Mouse (Mus musculus) hindbrain, embryonic 15.5 days (tissue): Measurements from ENCODE around the gene Wwox. TPM values are rescaled to one million over a fixed set of nuclear protein-coding genes. Genes with fewer than 3 reads are reported as not detected.

Experiments
- ATAC-seq: fragments of 200-750 bp; cut with Nextera tagmentation; 2 replicates; pipeline ENCODE4 v1.8.0; 2017; ENCODE audit warnings: low read depth, moderate number of reproducible peaks, moderate TSS enrichment; ENCODE audit not compliant: low FRiP score
- H3K27ac ChIP-seq: fragments of 300-500 bp; sonication (generic); replicated peaks from 2 replicates; pipeline ENCODE4 v1.5.1; 2015; ENCODE audit warnings: mild to moderate bottlenecking, inconsistent platforms
- H3K27me3 ChIP-seq: fragments of 300-500 bp; sonication (generic); 2 replicates; pipeline ENCODE4 v1.6.1; 2015; ENCODE audit warnings: control low read depth, inconsistent platforms
- H3K36me3 ChIP-seq: fragments of 300-500 bp; sonication (generic); 2 replicates; pipeline ENCODE4 v1.6.1; 2015; ENCODE audit warnings: control low read depth, inconsistent platforms
- H3K4me1 ChIP-seq: fragments of 300-500 bp; sonication (generic); replicated peaks from 2 replicates; pipeline ENCODE4 v1.6.1; 2015; ENCODE audit warnings: control low read depth, inconsistent platforms
- H3K4me2 ChIP-seq: fragments of 300-500 bp; sonication (generic); 2 replicates; pipeline ENCODE4 v1.6.1; 2015; ENCODE audit warnings: moderate library complexity, mild to moderate bottlenecking, inconsistent platforms
- H3K4me3 ChIP-seq: fragments of 300-500 bp; sonication (generic); 2 replicates; pipeline ENCODE4 v1.5.1; 2015; ENCODE audit warnings: mild to moderate bottlenecking, inconsistent platforms
- H3K9ac ChIP-seq: fragments of 300-500 bp; sonication (generic); 2 replicates; pipeline ENCODE4 v1.6.1; 2015; ENCODE audit warnings: inconsistent platforms
- H3K9me3 ChIP-seq: fragments of 300-500 bp; sonication (generic); 2 replicates; pipeline ENCODE4 v1.6.1; 2016; ENCODE audit warnings: control low read depth, inconsistent platforms
- WGBS: fragments of 180-500 bp; shearing (Covaris S2); methylation state at CpG from one replicate; pipeline ENCODE4 v1.1.7; 2015; 5-methylcytosine and 5-hydroxymethylcytosine counted together
- polyA plus RNA-seq: library from polyadenylated mRNA; unstranded; fragments of >200 nt; fragmentation: Nextera tagmentation; extraction: Ambion mirVana; gene quantifications from 2 replicates; pipeline ENCODE4 v1.2.1, GENCODE M21; 2015

Wwox gene
- polyA plus RNA-seq, 1 experiment from 2014 or later, result 13.9 TPM

DNA sequence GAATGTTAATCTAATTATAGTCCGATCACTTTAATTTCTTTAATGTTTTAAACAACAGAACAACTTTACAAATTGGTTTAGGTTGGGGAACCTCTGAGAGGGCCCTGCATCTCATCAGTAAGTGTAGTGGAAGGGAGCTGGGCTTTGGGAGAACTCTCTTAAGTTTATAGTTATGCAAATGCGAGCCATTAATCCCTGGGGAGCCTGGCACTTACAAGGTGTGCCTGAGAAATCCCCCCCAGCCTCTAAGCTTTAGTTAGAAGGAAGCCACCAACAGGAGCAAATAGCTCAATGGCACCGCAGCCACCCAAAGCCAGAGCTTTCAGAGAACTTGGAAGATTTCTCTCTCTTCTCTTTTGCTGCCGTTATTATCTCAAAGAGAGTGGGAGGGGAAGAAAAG, 759.7 kb downstream of the Wwox start:
- no peak overlapping the region for H3K4me3 ChIP-seq
- no peaks in the 10 kb centered on the region for H3K36me3 ChIP-seq
- 15% methylated on average over 4 of the region's 4 CpGs for WGBS
- H3K27ac ChIP-seq, result no peak overlapping the region
- H3K9me3 ChIP-seq, result no peaks in the 10 kb centered on the region
- peaks cover 18% of the 10 kb centered on the region; the same call in 1 of the 2 replicates for H3K27me3 ChIP-seq
- peaks cover 8% of the 10 kb centered on the region; the same call in 1 of the 2 replicates for H3K4me1 ChIP-seq
- H3K9ac ChIP-seq, result no peak overlapping the region
- H3K4me2 ChIP-seq, result no peak overlapping the region
- ATAC-seq, result no peak

DNA sequence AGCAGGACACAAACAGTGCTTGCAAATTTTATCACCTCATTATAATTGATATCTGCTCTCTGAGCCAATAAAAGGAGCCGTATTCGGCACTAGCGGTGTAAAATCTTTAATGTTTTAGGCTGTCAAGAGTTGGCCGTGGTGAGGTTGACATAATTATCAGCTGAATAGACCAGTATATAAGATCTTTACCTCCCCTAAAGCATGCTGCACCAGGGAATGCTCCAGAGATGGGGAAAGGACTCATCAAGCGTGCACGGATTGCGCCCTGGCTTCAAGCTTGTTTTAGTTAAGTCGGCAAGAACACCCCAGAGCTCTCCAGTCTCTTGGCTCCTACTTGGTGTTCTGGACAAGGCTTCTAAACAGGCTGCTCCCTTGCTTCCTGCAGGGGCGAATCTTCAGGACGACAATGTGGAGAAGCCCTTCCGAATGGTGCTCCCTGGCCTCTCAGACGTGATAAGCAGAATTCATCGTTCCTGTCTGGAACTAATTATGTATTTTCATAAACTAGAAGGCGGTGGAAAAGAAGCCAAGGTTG, 760.2 kb downstream of the Wwox start:
- WGBS, result 19% methylated on average over 14 of the region's 14 CpGs
- no peak overlapping the region for H3K4me2 ChIP-seq
- no peaks in the 10 kb centered on the region for H3K9me3 ChIP-seq
- H3K36me3 ChIP-seq, result no peaks in the 10 kb centered on the region
- no peak for ATAC-seq
- no peak overlapping the region for H3K4me3 ChIP-seq
- H3K4me1 ChIP-seq, result peaks cover 8% of the 10 kb centered on the region; the same call in 1 of the 2 replicates
- H3K27me3 ChIP-seq, result peaks cover 18% of the 10 kb centered on the region; the same call in 1 of the 2 replicates
- H3K9ac ChIP-seq, result no peak overlapping the region
- no peak overlapping the region for H3K27ac ChIP-seq

DNA sequence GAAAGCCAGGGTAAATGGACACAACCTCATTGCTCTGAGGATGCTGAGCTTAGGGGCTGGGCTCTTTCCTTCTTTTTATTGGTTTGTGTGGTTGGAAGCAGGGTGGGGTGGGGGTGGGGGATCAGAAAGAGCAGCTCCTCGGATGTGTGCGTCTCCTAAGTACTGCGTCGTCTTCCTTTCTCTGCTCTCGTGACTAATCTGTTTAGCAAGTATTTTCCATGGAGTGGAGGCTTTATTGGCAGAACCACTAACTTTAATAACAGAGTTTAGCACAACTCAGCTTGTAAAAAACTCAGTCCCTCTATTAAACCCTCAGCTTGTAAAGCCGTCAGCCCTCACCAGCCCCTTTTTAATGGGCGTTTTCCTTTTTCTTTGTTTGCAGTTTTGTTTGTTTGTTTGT, 762.3 kb downstream of the Wwox start:
- H3K4me2 ChIP-seq, result no peak overlapping the region
- H3K4me1 ChIP-seq, result peaks cover 8% of the 10 kb centered on the region; the same call in 1 of the 2 replicates
- no peaks in the 10 kb centered on the region for H3K36me3 ChIP-seq
- H3K9ac ChIP-seq, result no peak overlapping the region
- no peak for ATAC-seq
- H3K27ac ChIP-seq, result no peak overlapping the region
- no peak overlapping the region for H3K4me3 ChIP-seq
- no peaks in the 10 kb centered on the region for H3K9me3 ChIP-seq
- peaks cover 18% of the 10 kb centered on the region; the same call in 1 of the 2 replicates for H3K27me3 ChIP-seq
- WGBS, result 48% methylated on average over 7 of the region's 7 CpGs

GRCm38 (mm10) chr8:115207480-115207879, 768.0 kb downstream of the Wwox start:
- no peaks in the 10 kb centered on the region for H3K9me3 ChIP-seq
- no peaks in the 10 kb centered on the region for H3K36me3 ChIP-seq
- H3K4me1 ChIP-seq, result peaks cover 6% of the 10 kb centered on the region; the same call in 1 of the 2 replicates
- no peak overlapping the region for H3K4me3 ChIP-seq
- no peak overlapping the region for H3K27ac ChIP-seq
- H3K4me2 ChIP-seq, result no peak overlapping the region
- no peak overlapping the region for H3K9ac ChIP-seq
- 88% methylated on average over 11 of the region's 11 CpGs for WGBS
- no peak for ATAC-seq
- peaks cover 3% of the 10 kb centered on the region; the same call in 1 of the 2 replicates for H3K27me3 ChIP-seq

- Histone ChIP-seq H3K36me3 (no peaks in the 10 kb centered on the region), H3K4me1 (peaks cover 6% of the 10 kb centered on the region; the same call in 1 of the 2 replicates), H3K4me3 (no peak overlapping the region), H3K27me3 (peaks cover 3% of the 10 kb centered on the region; the same call in 1 of the 2 replicates), H3K9me3 (no peaks in the 10 kb centered on the region), H3K4me2 (no peak overlapping the region), H3K27ac (no peak overlapping the region), H3K9ac (no peak overlapping the region)
- 37% methylated on average over 15 of the region's 15 CpGs for WGBS
- ATAC-seq, result no peak
These were observed 769.1 kb downstream of the Wwox start for GRCm38 (mm10) chr8:115208415-115209192.

GRCm38 (mm10) chr8:115210014-115210413, 770.6 kb downstream of the Wwox start:
- Histone ChIP-seq H3K4me1 (peaks cover 6% of the 10 kb centered on the region; the same call in 1 of the 2 replicates), H3K4me3 (no peak overlapping the region), H3K27me3 (no peaks in the 10 kb centered on the region; the same call in 1 of the 2 replicates), H3K9me3 (no peaks in the 10 kb centered on the region), H3K9ac (no peak overlapping the region), H3K36me3 (no peaks in the 10 kb centered on the region), H3K27ac (no peak overlapping the region), H3K4me2 (no peak overlapping the region)
- ATAC-seq, result no peak
- WGBS, result 68% methylated on average over 6 of the region's 6 CpGs

DNA sequence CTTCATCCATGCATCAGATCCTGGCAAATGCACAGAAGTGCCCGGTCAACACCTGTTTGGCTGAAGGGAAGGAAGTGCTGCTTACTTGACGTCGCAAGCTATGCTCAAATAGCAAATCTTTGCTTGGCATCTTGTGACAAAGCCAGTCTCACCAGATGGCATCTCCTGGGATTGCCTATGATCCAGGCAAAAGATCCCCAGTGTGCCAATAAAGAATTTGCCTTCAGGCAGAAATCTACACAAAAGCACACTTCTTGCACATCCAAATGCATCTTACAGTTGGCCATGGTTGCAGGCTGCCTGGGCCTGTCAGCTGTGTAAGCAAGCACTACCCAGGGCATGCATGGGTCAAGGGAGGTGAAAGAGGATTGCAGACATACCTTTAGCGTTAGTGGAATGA, 773.7 kb downstream of the Wwox start:
- no peak overlapping the region for H3K27ac ChIP-seq
- H3K4me1 ChIP-seq, result peaks cover 6% of the 10 kb centered on the region; the same call in 1 of the 2 replicates
- no peaks in the 10 kb centered on the region; the same call in 1 of the 2 replicates for H3K27me3 ChIP-seq
- WGBS, result 73% methylated on average over 4 of the region's 4 CpGs
- H3K36me3 ChIP-seq, result no peaks in the 10 kb centered on the region
- no peak overlapping the region for H3K4me3 ChIP-seq
- H3K4me2 ChIP-seq, result no peak overlapping the region
- no peak for ATAC-seq
- H3K9ac ChIP-seq, result no peak overlapping the region
- H3K9me3 ChIP-seq, result no peaks in the 10 kb centered on the region

DNA sequence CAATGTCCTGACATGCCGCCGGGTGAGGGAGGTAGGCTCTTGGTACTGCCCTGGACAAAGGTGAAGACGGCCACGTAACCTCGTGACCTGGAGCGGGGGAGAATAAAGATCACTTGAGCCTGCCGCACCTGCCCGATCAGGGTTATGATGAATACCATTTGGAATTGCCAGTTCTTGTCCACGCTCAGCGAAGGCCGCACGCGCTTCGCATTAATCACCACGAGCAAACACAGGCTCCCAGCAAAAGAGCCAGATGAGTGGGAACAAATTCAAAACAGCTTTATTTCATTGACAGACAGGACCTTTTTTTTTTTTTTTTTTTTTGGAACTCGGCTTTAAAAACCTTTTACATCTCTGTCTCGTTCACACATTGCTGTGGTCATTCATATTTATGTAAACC, 775.4 kb downstream of the Wwox start:
- 57% methylated on average over 17 of the region's 17 CpGs for WGBS

DNA sequence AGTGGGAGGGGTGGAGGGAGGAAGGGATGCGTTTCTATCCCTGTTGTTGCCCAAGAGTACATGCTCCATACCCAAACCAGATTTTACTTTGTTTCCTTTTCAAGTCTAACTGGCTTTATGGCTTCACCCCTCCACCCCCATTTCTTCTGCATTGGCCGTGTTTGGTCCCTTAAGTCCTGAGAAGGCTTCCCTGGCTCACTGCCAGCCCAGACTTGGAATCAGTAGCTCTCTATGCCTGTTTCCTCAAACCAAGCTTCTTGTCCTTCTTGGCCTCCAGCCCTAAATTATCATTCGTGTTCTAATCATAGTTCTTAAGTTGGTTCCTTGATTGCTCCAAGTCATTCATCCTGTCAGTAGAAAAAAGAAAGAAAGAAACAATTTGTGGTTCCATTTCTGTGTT, 777.3 kb downstream of the Wwox start:
- Histone ChIP-seq H3K36me3 (no peaks in the 10 kb centered on the region), H3K9ac (no peak overlapping the region), H3K4me1 (no peaks in the 10 kb centered on the region), H3K4me2 (no peak overlapping the region), H3K4me3 (no peak overlapping the region), H3K27me3 (no peaks in the 10 kb centered on the region; the same call in 1 of the 2 replicates), H3K27ac (no peak overlapping the region), H3K9me3 (no peaks in the 10 kb centered on the region)
- no peak for ATAC-seq
- 65% methylated on average over 3 of the region's 3 CpGs for WGBS

More for the DNA sequence above, 775.4 kb downstream of the Wwox start:
- no peaks in the 10 kb centered on the region for H3K4me1 ChIP-seq
- H3K27me3 ChIP-seq, result no peaks in the 10 kb centered on the region; the same call in 1 of the 2 replicates
- ATAC-seq, result no peak
- H3K9ac ChIP-seq, result no peak overlapping the region
- H3K4me2 ChIP-seq, result no peak overlapping the region
- no peaks in the 10 kb centered on the region for H3K9me3 ChIP-seq
- no peak overlapping the region for H3K4me3 ChIP-seq
- no peak overlapping the region for H3K27ac ChIP-seq
- H3K36me3 ChIP-seq, result no peaks in the 10 kb centered on the region

DNA sequence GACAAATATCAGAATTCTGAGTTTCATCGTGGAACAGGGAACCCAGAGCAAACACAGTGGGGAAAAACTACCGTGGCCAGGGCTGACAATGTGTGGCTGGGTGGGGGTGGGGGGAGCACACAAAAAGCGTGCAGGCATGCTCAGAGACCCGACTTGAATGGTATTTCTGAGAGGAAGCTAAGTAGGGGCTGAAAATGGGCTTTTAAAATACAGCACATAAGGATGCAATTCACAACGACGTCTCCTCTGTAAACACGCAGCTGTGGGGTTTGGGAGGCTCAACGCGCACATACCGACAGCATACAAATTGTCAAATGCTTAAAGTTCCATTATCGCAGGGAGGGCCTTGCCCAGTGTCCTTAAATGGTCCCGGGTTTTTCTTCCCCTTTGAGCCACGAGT, 783.1 kb downstream of the Wwox start:
- no peaks in the 10 kb centered on the region for H3K9me3 ChIP-seq
- WGBS, result 49% methylated on average over 13 of the region's 13 CpGs
- 0 out of 2 replicates have a peak, but pooled peaks cover 4% of the 10 kb centered on the region for H3K4me1 ChIP-seq
- no peak overlapping the region for H3K27ac ChIP-seq
- no peak overlapping the region for H3K4me3 ChIP-seq
- H3K4me2 ChIP-seq, result no peak overlapping the region
- H3K27me3 ChIP-seq, result no peaks in the 10 kb centered on the region
- ATAC-seq, result no peak
- no peak overlapping the region for H3K9ac ChIP-seq
- H3K36me3 ChIP-seq, result no peaks in the 10 kb centered on the region

GRCm38 (mm10) chr8:115226781-115227583, 787.5 kb downstream of the Wwox start:
- 69% methylated on average over 20 of the region's 20 CpGs for WGBS
- Histone ChIP-seq H3K4me3 (no peak overlapping the region), H3K27ac (no peak overlapping the region), H3K36me3 (no peaks in the 10 kb centered on the region), H3K4me1 (0 out of 2 replicates have a peak, but pooled peaks cover 4% of the 10 kb centered on the region), H3K4me2 (no peak overlapping the region), H3K27me3 (no peaks in the 10 kb centered on the region), H3K9me3 (no peaks in the 10 kb centered on the region), H3K9ac (no peak overlapping the region)
- no peak for ATAC-seq

- no peaks in the 10 kb centered on the region for H3K9me3 ChIP-seq
- H3K27ac ChIP-seq, result no peak overlapping the region
- H3K36me3 ChIP-seq, result no peaks in the 10 kb centered on the region
- no peak overlapping the region for H3K4me2 ChIP-seq
- no peak overlapping the region for H3K9ac ChIP-seq
- WGBS, result 73% methylated on average over 11 of the region's 11 CpGs
- no peak overlapping the region for H3K4me3 ChIP-seq
- H3K4me1 ChIP-seq, result no peaks in the 10 kb centered on the region
- H3K27me3 ChIP-seq, result no peaks in the 10 kb centered on the region
- ATAC-seq, result no peak
These were observed 789.4 kb downstream of the Wwox start for GRCm38 (mm10) chr8:115228903-115229302.
